Mouse (Mus musculus): ENCODE measurements at regions not wholly inside any gene's neighbourhood (a gene's known extent, or its start where the extent isn't known, plus 50 kb on each side); places are given as distances from the start of the nearest gene placed in this dataset.

GRCm38 (mm10) chr12:71623271-71623670, 207.6 kb upstream of the Daam1 start:
- Histone ChIP-seq H3K9ac (no peak overlapping the region), H3K4me3 (no peak overlapping the region), H3K36me3 (no peaks in the 10 kb centered on the region), H3K4me2 (no peak overlapping the region), H3K27me3 (no peaks in the 10 kb centered on the region), H3K9me3 (no peaks in the 10 kb centered on the region), H3K4me1 (replicated peaks) (peaks cover 37% of the 10 kb centered on the region), H3K27ac (replicated peaks) (no peak overlapping the region)
- WGBS: 92% methylated on average over 5 of the region's 5 CpGs
- ATAC-seq (ENCODE audit: low read depth): no peak

GRCm38 (mm10) chr12:71624076-71624475, 206.8 kb upstream of the Daam1 start:
- WGBS: 82% methylated on average over 8 of the region's 8 CpGs
- Histone ChIP-seq H3K4me1 (replicated peaks) (peaks cover 45% of the 10 kb centered on the region), H3K27me3 (no peaks in the 10 kb centered on the region), H3K9me3 (no peaks in the 10 kb centered on the region), H3K36me3 (no peaks in the 10 kb centered on the region), H3K9ac (no peak overlapping the region), H3K4me2 (no peak overlapping the region), H3K4me3 (no peak overlapping the region), H3K27ac (replicated peaks) (no peak overlapping the region)
- no peak for ATAC-seq (ENCODE audit: low read depth)

GRCm38 (mm10) chr12:71624676-71625075, 206.2 kb upstream of the Daam1 start:
- no peak overlapping the region for H3K27ac ChIP-seq (replicated peaks)
- WGBS: 20% methylated on average over 6 of the region's 6 CpGs
- H3K36me3 ChIP-seq: no peaks in the 10 kb centered on the region
- H3K4me1 ChIP-seq (replicated peaks): peaks cover 48% of the 10 kb centered on the region
- no peak overlapping the region for H3K4me3 ChIP-seq
- no peak for ATAC-seq (ENCODE audit: low read depth)
- H3K4me2 ChIP-seq: no peak overlapping the region
- H3K9me3 ChIP-seq: no peaks in the 10 kb centered on the region
- no peaks in the 10 kb centered on the region for H3K27me3 ChIP-seq
- no peak overlapping the region for H3K9ac ChIP-seq

- WGBS: 65% methylated on average over 4 of the region's 4 CpGs
- no peak for ATAC-seq (ENCODE audit: low read depth)
- no peaks in the 10 kb centered on the region for H3K36me3 ChIP-seq
- H3K4me3 ChIP-seq: no peak overlapping the region
- H3K9me3 ChIP-seq: no peaks in the 10 kb centered on the region
- H3K4me1 ChIP-seq (replicated peaks): peaks cover 48% of the 10 kb centered on the region
- no peak overlapping the region for H3K9ac ChIP-seq
- H3K27ac ChIP-seq (replicated peaks): no peak overlapping the region
- H3K27me3 ChIP-seq: no peaks in the 10 kb centered on the region
- H3K4me2 ChIP-seq: no peak overlapping the region
These were observed 205.8 kb upstream of the Daam1 start for GRCm38 (mm10) chr12:71625115-71625514.

- Histone ChIP-seq H3K4me1 (replicated peaks) (peaks cover 43% of the 10 kb centered on the region), H3K4me2 (no peak overlapping the region)
- WGBS: 69% methylated on average over 4 of the region's 4 CpGs
These were observed 204.1 kb upstream of the Daam1 start for GRCm38 (mm10) chr12:71626801-71627200.

GRCm38 (mm10) chr12:71627421-71628339, 203.2 kb upstream of the Daam1 start:
- peaks cover 43% of the 10 kb centered on the region for H3K4me1 ChIP-seq (replicated peaks)
- WGBS: 64% methylated on average over 17 of the region's 17 CpGs
- no peak overlapping the region for H3K9ac ChIP-seq
- H3K4me3 ChIP-seq: no peak overlapping the region
- peak; percentile 42; the same call in 1 of the 2 replicates for ATAC-seq (ENCODE audit: low read depth)
- no peaks in the 10 kb centered on the region for H3K9me3 ChIP-seq
- H3K36me3 ChIP-seq: no peaks in the 10 kb centered on the region
- H3K4me2 ChIP-seq: no peak overlapping the region
- no peak overlapping the region for H3K27ac ChIP-seq (replicated peaks)
- H3K27me3 ChIP-seq: no peaks in the 10 kb centered on the region

More at GRCm38 (mm10) chr12:71626801-71627200, 204.1 kb upstream of the Daam1 start:
- H3K27me3 ChIP-seq: no peaks in the 10 kb centered on the region
- H3K36me3 ChIP-seq: no peaks in the 10 kb centered on the region
- H3K9me3 ChIP-seq: no peaks in the 10 kb centered on the region
- ATAC-seq (ENCODE audit: low read depth): no peak
- no peak overlapping the region for H3K27ac ChIP-seq (replicated peaks)
- H3K9ac ChIP-seq: no peak overlapping the region
- H3K4me3 ChIP-seq: no peak overlapping the region

GRCm38 (mm10) chr12:71628340-71628738, 202.5 kb upstream of the Daam1 start:
- H3K4me1 ChIP-seq (replicated peaks): peaks cover 41% of the 10 kb centered on the region
- no peak overlapping the region for H3K4me2 ChIP-seq
- WGBS: 39% methylated on average over 5 of the region's 5 CpGs
- H3K36me3 ChIP-seq: no peaks in the 10 kb centered on the region
- ATAC-seq (ENCODE audit: low read depth): no peak
- H3K9ac ChIP-seq: no peak overlapping the region
- H3K27ac ChIP-seq (replicated peaks): no peak overlapping the region
- no peaks in the 10 kb centered on the region for H3K27me3 ChIP-seq
- H3K9me3 ChIP-seq: no peaks in the 10 kb centered on the region
- no peak overlapping the region for H3K4me3 ChIP-seq

- WGBS: 87% methylated on average over 10 of the region's 10 CpGs
These were observed 202.1 kb upstream of the Daam1 start for GRCm38 (mm10) chr12:71628796-71629195.

GRCm38 (mm10) chr12:71630386-71630785, 200.5 kb upstream of the Daam1 start:
- Histone ChIP-seq H3K4me2 (no peak overlapping the region), H3K27me3 (no peaks in the 10 kb centered on the region), H3K27ac (replicated peaks) (no peak overlapping the region), H3K4me1 (replicated peaks) (peaks cover 27% of the 10 kb centered on the region), H3K9me3 (no peaks in the 10 kb centered on the region), H3K9ac (no peak overlapping the region), H3K4me3 (no peak overlapping the region), H3K36me3 (no peaks in the 10 kb centered on the region)
- 91% methylated on average over 3 of the region's 3 CpGs for WGBS
- no peak for ATAC-seq (ENCODE audit: low read depth)

More at GRCm38 (mm10) chr12:71628796-71629195, 202.1 kb upstream of the Daam1 start:
- H3K9ac ChIP-seq: no peak overlapping the region
- H3K9me3 ChIP-seq: no peaks in the 10 kb centered on the region
- H3K4me3 ChIP-seq: no peak overlapping the region
- peak overlapping the region; percentile 18; the same call in 1 of the 2 replicates for H3K27ac ChIP-seq (replicated peaks)
- no peak for ATAC-seq (ENCODE audit: low read depth)
- peaks cover 38% of the 10 kb centered on the region for H3K4me1 ChIP-seq (replicated peaks)
- no peak overlapping the region for H3K4me2 ChIP-seq
- H3K27me3 ChIP-seq: no peaks in the 10 kb centered on the region
- no peaks in the 10 kb centered on the region for H3K36me3 ChIP-seq

GRCm38 (mm10) chr12:71636300-71636699, 194.6 kb upstream of the Daam1 start:
- Histone ChIP-seq H3K9ac (no peak overlapping the region), H3K27ac (replicated peaks) (no peak overlapping the region), H3K4me3 (no peak overlapping the region), H3K27me3 (no peaks in the 10 kb centered on the region), H3K4me2 (no peak overlapping the region), H3K9me3 (no peaks in the 10 kb centered on the region), H3K4me1 (replicated peaks) (peaks cover 14% of the 10 kb centered on the region), H3K36me3 (no peaks in the 10 kb centered on the region)
- 87% methylated on average over 6 of the region's 6 CpGs for WGBS
- no peak for ATAC-seq (ENCODE audit: low read depth)

- no peak overlapping the region for H3K4me3 ChIP-seq
- no peaks in the 10 kb centered on the region for H3K36me3 ChIP-seq
- peaks cover 17% of the 10 kb centered on the region for H3K4me1 ChIP-seq (replicated peaks)
- no peaks in the 10 kb centered on the region for H3K27me3 ChIP-seq
- H3K4me2 ChIP-seq: no peak overlapping the region
- WGBS: 82% methylated on average over 3 of the region's 3 CpGs
- ATAC-seq (ENCODE audit: low read depth): no peak
- no peak overlapping the region for H3K9ac ChIP-seq
- H3K27ac ChIP-seq (replicated peaks): no peak overlapping the region
- no peaks in the 10 kb centered on the region for H3K9me3 ChIP-seq
These were observed 193.6 kb upstream of the Daam1 start for GRCm38 (mm10) chr12:71637248-71637647.

- Histone ChIP-seq H3K9me3 (no peaks in the 10 kb centered on the region), H3K4me3 (no peak overlapping the region), H3K27me3 (no peaks in the 10 kb centered on the region), H3K4me1 (replicated peaks) (peaks cover 19% of the 10 kb centered on the region), H3K27ac (replicated peaks) (no peak overlapping the region), H3K36me3 (no peaks in the 10 kb centered on the region), H3K4me2 (no peak overlapping the region), H3K9ac (no peak overlapping the region)
- WGBS: 62% methylated on average over 8 of the region's 8 CpGs
- no peak for ATAC-seq (ENCODE audit: low read depth)
These were observed 192.6 kb upstream of the Daam1 start for GRCm38 (mm10) chr12:71638246-71638645.

All from neural tube, embryonic 13.5 days (tissue).